Mouse (Mus musculus) neural tube, embryonic 14.5 days (tissue): ENCODE data around the gene Agl. TPM values are rescaled to one million over a fixed set of nuclear protein-coding genes. Genes with fewer than 3 reads are reported as not detected.
A peak's percentile ranks its signal among the peaks of the same experiment; 100 is the strongest.

Source experiments
- ATAC-seq: fragments of 200-750 bp; cut with Nextera tagmentation; 2 replicates; pipeline ENCODE4 v1.8.0; 2017; ENCODE audit warnings: low read depth, mild to moderate bottlenecking, moderate TSS enrichment, moderate library complexity
- H3K27ac ChIP-seq: fragments of 300-500 bp; sonication (generic); 2 replicates; pipeline ENCODE4 v1.5.1; 2014; ENCODE audit warnings: low read depth, mild to moderate bottlenecking, control low read depth, low read length, moderate library complexity, mixed read lengths
- H3K27me3 ChIP-seq: fragments of 300-500 bp; sonication (generic); 2 replicates; pipeline ENCODE4 v1.6.1; 2014; ENCODE audit warnings: low read length; ENCODE audit not compliant: control insufficient read depth, insufficient read depth
- H3K36me3 ChIP-seq: fragments of 300-500 bp; sonication (generic); 2 replicates; pipeline ENCODE4 v1.6.1; 2014; ENCODE audit warnings: low read length, mixed read lengths; ENCODE audit not compliant: control insufficient read depth, insufficient read depth
- H3K4me1 ChIP-seq: fragments of 300-500 bp; sonication (generic); 2 replicates; pipeline ENCODE4 v1.6.1; 2014; ENCODE audit warnings: low read length; ENCODE audit not compliant: control insufficient read depth, insufficient read depth
- H3K4me2 ChIP-seq: fragments of 300-500 bp; sonication (generic); 2 replicates; pipeline ENCODE4 v1.6.1; 2014; ENCODE audit warnings: mild to moderate bottlenecking, low read depth, low read length, control low read depth
- H3K4me3 ChIP-seq: fragments of 300-500 bp; sonication (generic); 2 replicates; pipeline ENCODE4 v1.5.1; 2014; ENCODE audit warnings: low read depth, low read length, control low read depth, mixed read lengths
- H3K9ac ChIP-seq: fragments of 300-500 bp; sonication (generic); replicated peaks from 2 replicates; pipeline ENCODE4 v1.6.1; 2014; ENCODE audit warnings: low read depth, mild to moderate bottlenecking, control low read depth, low read length, mixed read lengths
- H3K9me3 ChIP-seq: fragments of 300-500 bp; sonication (generic); 2 replicates; pipeline ENCODE4 v1.6.1; 2016; ENCODE audit warnings: low read length; ENCODE audit not compliant: control insufficient read depth
- WGBS: fragments of 180-500 bp; shearing (Covaris S2); extraction: QIAGEN DNeasy Blood & Tissue Kit; methylation state at CpG from one replicate; pipeline ENCODE4 v1.1.7; 2014; 5-methylcytosine and 5-hydroxymethylcytosine counted together
- polyA plus RNA-seq: library from polyadenylated mRNA; unstranded; fragments of >200 nt; fragmentation: Nextera tagmentation; extraction: Ambion mirVana; gene quantifications from 2 replicates; pipeline ENCODE4 v1.2.1, GENCODE M21; 2014

The Agl gene
- polyA plus RNA-seq, 1 experiment from 2014 or later = 22.3 TPM

DNA sequence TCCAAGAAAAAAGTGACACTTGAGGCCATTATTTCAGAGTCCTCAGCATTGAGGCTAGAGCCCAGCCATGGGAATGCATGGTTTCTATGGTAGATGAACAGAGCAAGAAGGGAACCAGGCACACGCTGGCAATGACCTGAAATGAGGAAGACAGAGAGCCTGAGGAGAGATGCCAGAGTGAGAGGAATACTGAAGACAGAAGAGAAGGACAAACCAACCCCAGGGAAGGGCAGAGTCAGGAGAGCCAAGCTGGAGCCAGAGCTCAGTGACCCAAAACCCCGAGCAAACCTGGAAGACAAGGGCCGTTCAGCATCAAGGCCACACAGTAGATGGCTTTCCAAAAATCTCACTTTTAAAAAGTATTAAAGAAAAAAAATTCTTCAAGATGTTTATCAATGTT, 2.1 kb downstream of the Agl start:
- WGBS = 56% methylated on average over 3 of the region's 3 CpGs
- H3K4me2 ChIP-seq = no peak overlapping the region
- peaks cover 3% of the 10 kb centered on the region; the same call in 1 of the 2 replicates for H3K36me3 ChIP-seq
- no peaks in the 10 kb centered on the region for H3K9me3 ChIP-seq
- no peak overlapping the region for H3K27ac ChIP-seq
- no peak overlapping the region for H3K9ac ChIP-seq
- no peak overlapping the region for H3K4me3 ChIP-seq
- peaks cover 14% of the 10 kb centered on the region; the same call in 1 of the 2 replicates for H3K4me1 ChIP-seq
- no peak for ATAC-seq
- peaks cover 3% of the 10 kb centered on the region; the same call in 1 of the 2 replicates for H3K27me3 ChIP-seq

DNA sequence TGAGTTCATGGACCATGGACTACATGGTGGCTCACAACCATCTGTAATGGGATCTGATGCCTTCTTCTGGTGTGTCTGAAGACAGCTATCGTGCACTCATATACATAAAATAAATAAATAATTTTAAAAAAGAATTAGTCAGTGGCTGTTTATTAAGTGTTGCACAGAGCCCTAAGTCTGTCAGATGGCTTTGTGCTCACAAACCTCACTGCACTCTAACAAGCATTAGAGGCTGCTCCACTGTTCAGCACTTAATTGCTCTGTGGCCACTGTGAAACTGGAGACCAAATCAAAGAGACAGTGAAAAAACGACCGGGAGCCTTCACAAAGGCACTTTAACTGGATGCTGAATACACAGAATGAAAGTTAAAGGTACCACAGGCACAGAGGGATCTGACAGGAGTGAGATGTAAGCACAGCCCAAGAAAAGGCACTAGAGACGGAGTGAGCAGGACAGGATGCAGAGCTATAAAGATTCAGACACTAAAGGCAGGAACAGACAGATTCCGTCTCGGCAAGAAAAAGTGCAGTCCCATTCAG, 3.1 kb downstream of the Agl start:
- Histone ChIP-seq H3K36me3 (peaks cover 3% of the 10 kb centered on the region; the same call in 1 of the 2 replicates), H3K4me3 (no peak overlapping the region), H3K4me1 (peaks cover 14% of the 10 kb centered on the region; the same call in 1 of the 2 replicates), H3K27ac (no peak overlapping the region), H3K9ac (no peak overlapping the region; the same call in 1 of the 2 replicates), H3K4me2 (peak overlapping the region; percentile 29; the same call in 1 of the 2 replicates), H3K9me3 (no peaks in the 10 kb centered on the region), H3K27me3 (peaks cover 3% of the 10 kb centered on the region; the same call in 1 of the 2 replicates)
- no peak for ATAC-seq
- WGBS = 8% methylated on average over 6 of the region's 6 CpGs

DNA sequence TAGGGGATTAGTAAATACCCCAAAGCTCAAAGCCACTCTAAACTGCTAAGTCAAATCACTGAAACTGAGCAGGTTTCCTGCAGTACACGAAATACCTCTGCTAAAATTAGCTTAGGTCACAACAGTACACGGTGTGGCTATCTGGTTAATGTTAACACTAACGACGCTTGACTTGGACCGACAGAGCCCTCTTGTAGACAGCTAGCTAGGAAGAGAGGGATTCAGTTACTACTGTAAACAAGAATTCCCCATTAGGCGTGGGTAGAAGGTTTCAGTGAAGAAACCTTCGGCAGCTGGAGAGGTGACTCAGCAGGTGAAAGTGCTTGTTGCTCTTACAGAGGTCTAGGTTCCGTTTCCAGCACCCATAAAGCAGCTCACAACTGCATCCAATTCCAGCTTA, 6.2 kb downstream of the Agl start:
- no peak for ATAC-seq
- no peak overlapping the region for H3K27ac ChIP-seq
- H3K9ac ChIP-seq = no peak overlapping the region
- H3K9me3 ChIP-seq = no peaks in the 10 kb centered on the region
- H3K36me3 ChIP-seq = peaks cover 6% of the 10 kb centered on the region; the same call in 1 of the 2 replicates
- no peak overlapping the region for H3K4me3 ChIP-seq
- H3K4me1 ChIP-seq = peaks cover 7% of the 10 kb centered on the region; the same call in 1 of the 2 replicates
- no peak overlapping the region for H3K4me2 ChIP-seq
- whole genome bisulfite sequencing = 86% methylated on average over 8 of the region's 8 CpGs
- no peaks in the 10 kb centered on the region for H3K27me3 ChIP-seq

DNA sequence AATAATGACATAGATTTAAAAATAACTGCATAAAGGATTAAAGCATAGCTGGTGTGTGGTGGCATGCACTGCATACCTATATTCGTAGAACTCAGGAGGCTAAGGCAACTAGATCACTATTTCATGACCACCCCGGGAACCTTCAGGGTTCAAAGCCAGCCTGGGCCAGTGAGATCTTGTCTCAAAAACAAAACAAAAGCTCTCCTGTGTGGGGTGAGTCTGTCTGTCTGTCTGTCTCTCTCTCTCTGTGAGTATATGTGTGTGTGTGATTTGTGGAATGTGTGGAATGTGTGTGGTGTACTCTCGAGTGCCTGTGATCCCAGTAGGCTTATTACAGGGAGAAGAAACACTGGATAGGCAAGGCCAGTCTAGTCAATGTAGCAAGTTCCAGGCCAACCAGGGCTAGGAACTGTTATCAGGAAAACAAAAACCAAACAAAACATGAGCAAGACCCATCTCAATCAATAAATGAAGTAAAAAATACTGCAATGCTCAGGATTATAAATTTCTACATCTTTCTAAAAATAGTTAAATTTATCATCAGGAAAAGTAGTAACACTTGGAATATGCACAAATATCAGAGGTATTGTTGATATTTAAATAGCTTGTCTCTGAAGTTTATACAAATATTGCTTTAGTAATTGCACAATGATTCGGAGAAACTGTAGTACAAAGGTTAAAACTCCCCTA, 9.0 kb downstream of the Agl start:
- H3K4me3 ChIP-seq = no peak overlapping the region

DNA sequence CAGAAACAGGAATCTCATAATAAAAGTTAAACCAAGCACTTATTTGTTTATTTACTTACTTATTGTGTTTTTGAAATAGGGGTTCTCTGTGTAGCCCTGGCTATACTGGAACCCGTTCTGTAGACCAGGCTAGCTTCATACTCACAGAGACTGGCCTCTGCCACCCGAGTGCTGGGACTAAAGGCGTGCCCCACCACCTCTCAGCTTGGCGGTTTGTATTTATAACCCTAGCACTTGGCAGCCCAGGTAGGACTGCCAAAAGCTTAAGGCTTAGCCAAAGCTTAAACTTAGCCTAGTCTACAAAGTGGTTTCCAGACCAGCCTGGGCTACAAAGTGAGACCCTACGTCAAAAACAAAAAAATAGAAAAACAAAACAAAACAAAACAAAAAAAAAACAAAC, 19.1 kb downstream of the Agl start:
- Histone ChIP-seq H3K9me3 (no peaks in the 10 kb centered on the region), H3K27ac (no peak overlapping the region), H3K36me3 (peaks cover 49% of the 10 kb centered on the region), H3K4me1 (no peaks in the 10 kb centered on the region), H3K9ac (no peak overlapping the region), H3K27me3 (no peaks in the 10 kb centered on the region), H3K4me3 (no peak overlapping the region), H3K4me2 (no peak overlapping the region)
- 94% methylated on average over 5 of the region's 5 CpGs for WGBS
- no peak for ATAC-seq

More for the DNA sequence above, 9.0 kb downstream of the Agl start:
- no peak overlapping the region for H3K9ac ChIP-seq
- H3K27me3 ChIP-seq = no peaks in the 10 kb centered on the region
- 80% methylated on average over 4 of the region's 4 CpGs for WGBS
- no peak overlapping the region for H3K4me2 ChIP-seq
- peaks cover 6% of the 10 kb centered on the region; the same call in 1 of the 2 replicates for H3K36me3 ChIP-seq
- no peak for ATAC-seq
- no peak overlapping the region for H3K27ac ChIP-seq
- H3K4me1 ChIP-seq = no peaks in the 10 kb centered on the region
- H3K9me3 ChIP-seq = no peaks in the 10 kb centered on the region

DNA sequence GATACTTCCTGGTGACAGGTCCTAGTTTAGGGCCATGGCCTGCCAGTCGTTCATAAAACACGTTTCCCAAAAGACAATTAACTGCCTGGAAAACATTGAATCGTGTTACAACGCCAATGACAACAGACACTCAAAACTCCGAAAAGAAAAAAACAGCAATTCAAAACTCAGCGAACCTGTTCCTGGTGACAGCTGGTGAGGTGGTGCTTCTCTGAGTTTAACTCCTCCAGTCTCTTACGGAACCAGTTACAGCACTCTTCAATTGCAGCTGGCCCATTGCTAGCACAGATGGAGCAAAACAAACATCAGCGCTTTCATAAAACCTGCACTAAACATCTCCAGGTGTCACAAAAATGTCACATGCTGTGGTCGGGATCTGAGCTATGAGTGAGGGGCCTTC, 21.4 kb downstream of the Agl start:
- no peak overlapping the region for H3K4me3 ChIP-seq
- no peaks in the 10 kb centered on the region for H3K27me3 ChIP-seq
- no peak overlapping the region for H3K4me2 ChIP-seq
- no peaks in the 10 kb centered on the region for H3K4me1 ChIP-seq
- no peak overlapping the region for H3K27ac ChIP-seq
- 76% methylated on average over 9 of the region's 9 CpGs for WGBS
- H3K36me3 ChIP-seq = peaks cover 60% of the 10 kb centered on the region
- no peak overlapping the region for H3K9ac ChIP-seq
- ATAC-seq = no peak
- no peaks in the 10 kb centered on the region for H3K9me3 ChIP-seq

DNA sequence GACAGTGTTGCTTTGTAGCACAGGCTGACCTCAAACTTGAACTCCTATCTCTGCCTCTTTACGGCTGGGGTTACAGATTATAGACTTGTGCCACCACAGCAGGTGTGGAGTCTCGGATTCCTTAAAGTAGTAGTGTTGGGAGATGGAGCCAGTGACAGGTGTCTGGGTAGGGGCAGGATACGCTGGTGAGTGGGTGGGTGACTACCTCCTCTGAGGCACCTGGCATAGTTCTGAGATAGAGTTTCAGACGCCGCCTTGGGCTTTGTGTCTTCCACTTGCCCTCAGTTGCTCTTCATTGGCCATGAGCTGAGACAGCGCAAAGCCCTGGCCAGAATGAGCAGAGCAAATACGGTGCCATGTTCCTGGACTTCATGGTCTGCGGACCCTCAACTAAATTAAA, 22.1 kb downstream of the Agl start:
- Histone ChIP-seq H3K9me3 (no peaks in the 10 kb centered on the region), H3K4me1 (no peaks in the 10 kb centered on the region), H3K4me2 (no peak overlapping the region), H3K36me3 (peaks cover 60% of the 10 kb centered on the region), H3K9ac (no peak overlapping the region), H3K27ac (no peak overlapping the region), H3K27me3 (no peaks in the 10 kb centered on the region), H3K4me3 (no peak overlapping the region)
- no peak for ATAC-seq
- 98% methylated on average over 8 of the region's 8 CpGs for WGBS

DNA sequence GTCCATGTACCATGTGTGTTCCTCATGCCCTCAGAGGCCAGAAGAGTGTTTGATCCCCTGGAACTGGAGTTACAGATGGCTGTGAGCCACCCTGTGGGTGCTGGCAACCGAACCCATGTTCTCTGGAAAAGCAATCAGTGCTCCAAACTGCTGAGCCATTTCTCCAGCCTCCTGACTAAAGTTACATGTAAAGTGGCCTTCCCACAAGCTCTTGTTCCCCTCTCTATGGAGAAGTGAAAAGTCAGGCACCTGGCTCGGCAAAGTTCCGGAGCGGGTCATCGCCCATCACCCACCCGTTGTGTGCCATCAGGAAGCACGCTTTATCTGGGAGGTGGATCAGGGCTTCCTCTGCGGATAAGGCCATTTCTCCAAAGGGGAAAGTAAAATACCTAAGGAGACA, 23.2 kb downstream of the Agl start:
- H3K9ac ChIP-seq = no peak overlapping the region
- ATAC-seq = no peak
- no peaks in the 10 kb centered on the region for H3K27me3 ChIP-seq
- no peaks in the 10 kb centered on the region for H3K4me1 ChIP-seq
- 97% methylated on average over 8 of the region's 8 CpGs for WGBS
- no peak overlapping the region for H3K27ac ChIP-seq
- peaks cover 62% of the 10 kb centered on the region for H3K36me3 ChIP-seq
- no peaks in the 10 kb centered on the region for H3K9me3 ChIP-seq
- no peak overlapping the region for H3K4me2 ChIP-seq
- no peak overlapping the region for H3K4me3 ChIP-seq

DNA sequence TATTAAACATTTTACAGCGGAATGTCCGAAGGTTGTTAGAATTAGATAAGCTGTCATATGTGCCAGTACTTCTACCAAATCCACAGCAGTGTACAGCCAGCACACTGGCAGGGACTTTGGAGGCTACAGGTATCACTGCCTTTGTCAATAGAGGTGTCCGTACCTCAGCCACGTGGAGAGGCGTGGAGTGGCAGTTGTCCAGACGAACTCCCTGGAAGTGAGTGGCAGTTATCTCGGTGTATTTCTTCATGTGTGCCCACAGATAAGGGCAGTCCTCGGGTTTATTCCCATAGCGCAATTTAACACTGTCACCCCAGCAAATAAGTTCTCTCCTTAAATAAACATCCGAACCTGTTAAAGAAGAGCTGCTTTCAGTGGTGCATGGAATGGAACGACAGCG, 23.7 kb downstream of the Agl start:
- no peaks in the 10 kb centered on the region for H3K4me1 ChIP-seq
- no peak overlapping the region for H3K27ac ChIP-seq
- ATAC-seq = no peak
- peaks cover 66% of the 10 kb centered on the region for H3K36me3 ChIP-seq
- H3K4me2 ChIP-seq = no peak overlapping the region
- H3K27me3 ChIP-seq = no peaks in the 10 kb centered on the region
- no peak overlapping the region for H3K4me3 ChIP-seq
- no peaks in the 10 kb centered on the region for H3K9me3 ChIP-seq
- 94% methylated on average over 12 of the region's 12 CpGs for WGBS
- no peak overlapping the region for H3K9ac ChIP-seq
